Mouse (Mus musculus) megakaryocyte, adult 5-6 weeks (primary cell): ENCODE measurements around the gene Cnp. TPM values are rescaled to one million over a fixed set of nuclear protein-coding genes. Genes with fewer than 3 reads are reported as not detected.
"Not testable (repeated sequence)": the region's sequence is repeated elsewhere in the genome, so short reads cannot be mapped to it uniquely, and the experiment has no call there.

Experiments used
- ATAC-seq: 2 replicates; pipeline ENCODE4 v1.8.0; 2016; ENCODE audit warnings: mild to moderate bottlenecking, inconsistent platforms; ENCODE audit not compliant: poor library complexity, severe bottlenecking
- total RNA-seq, 2 experiments: library from RNA; stranded (forward) in 1 of 2; stranded (reverse) in 1 of 2; fragments of 153-499, 151-499 nt in 1 of 2; fragments of 221-1000, 200-1000 nt in 1 of 2; gene quantifications; 2 replicates each; pipeline versions ENCODE4 v1.2.3 to v1.2.4; 2015 to 2017

Gene Cnp
- total RNA-seq, 2 experiments from 2014 or later = 9.5 to 23.9 TPM

DNA sequence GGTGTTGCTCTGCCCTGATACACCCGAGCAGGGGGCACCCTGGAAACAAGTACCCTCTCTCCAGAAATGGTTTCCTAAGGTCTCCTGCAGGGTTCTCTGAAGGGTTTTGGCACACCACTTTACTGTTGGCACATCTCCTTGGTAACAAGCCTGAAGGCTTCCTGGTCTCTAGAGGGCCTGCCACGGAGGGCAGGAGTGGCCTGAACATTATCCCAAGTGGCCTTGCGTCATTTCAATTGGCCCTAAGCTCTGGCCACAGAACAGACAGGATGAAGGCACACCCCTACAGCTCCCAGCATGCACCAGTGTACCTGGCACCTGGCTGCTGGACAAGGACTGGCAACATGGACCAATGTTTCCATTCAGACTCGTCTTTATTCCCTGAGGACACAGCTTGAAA is 21.9 kb upstream of the Cnp start:
- no peak for ATAC-seq

DNA sequence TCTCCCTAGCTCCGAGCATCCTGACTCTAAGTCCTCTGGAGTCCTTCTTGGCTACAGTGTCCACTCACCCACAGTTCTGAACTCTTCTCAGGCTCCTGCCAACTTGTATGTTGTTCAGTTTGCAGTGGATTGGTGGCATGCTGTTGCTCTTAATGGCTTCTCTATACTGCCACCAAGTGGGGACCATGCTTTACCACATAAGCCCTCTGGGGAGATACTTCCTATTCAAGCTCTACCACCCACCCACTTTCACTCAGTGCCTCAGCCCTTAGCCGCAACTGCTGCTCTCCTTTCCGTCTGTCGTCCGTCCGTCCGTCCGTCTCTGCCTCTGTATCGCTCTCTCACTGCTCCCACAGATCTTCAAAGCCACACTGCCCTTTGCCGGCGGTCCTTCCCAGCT is 19.1 kb upstream of the Cnp start:
- peak; percentile 98 for ATAC-seq

DNA sequence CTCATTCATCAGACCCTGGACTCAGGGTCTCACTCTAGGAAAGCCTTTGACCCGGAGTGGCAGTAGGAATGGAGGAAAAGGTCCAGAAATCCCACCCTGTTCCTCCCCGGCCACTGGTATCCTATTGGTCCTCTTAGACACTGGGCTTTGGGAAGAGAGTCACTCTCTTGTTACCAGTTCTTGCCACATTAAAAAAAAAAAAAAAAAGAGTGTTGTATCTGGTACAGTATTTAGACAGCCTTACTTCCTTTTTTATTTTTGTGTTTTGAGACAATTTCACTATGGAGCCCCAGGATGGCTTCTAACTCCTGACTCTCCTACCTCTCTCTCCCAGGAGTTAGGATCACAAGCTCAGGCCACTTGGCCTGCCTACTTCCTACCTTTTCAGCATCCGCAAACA is 17.1 kb upstream of the Cnp start:
- no peak for ATAC-seq

DNA sequence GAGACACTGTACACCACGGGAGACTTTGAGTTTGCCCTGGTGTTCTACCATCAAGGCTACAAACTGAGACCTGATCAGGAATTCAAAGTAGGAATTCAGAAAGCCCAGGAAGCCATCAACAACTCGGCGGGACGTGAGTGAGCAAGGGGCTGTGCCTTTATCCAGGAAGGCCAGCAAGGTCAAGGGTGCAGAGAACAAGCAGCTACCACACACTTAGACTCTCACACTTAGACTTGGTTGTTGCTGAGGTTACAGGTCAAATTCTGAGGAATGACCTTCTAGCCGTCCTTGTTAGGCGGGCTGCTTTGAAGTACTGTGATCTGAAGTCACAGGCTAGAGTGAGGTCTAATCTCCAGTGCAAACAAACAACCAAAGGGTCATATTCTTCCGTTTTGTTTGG is 15.2 kb upstream of the Cnp start:
- no peak for ATAC-seq

DNA sequence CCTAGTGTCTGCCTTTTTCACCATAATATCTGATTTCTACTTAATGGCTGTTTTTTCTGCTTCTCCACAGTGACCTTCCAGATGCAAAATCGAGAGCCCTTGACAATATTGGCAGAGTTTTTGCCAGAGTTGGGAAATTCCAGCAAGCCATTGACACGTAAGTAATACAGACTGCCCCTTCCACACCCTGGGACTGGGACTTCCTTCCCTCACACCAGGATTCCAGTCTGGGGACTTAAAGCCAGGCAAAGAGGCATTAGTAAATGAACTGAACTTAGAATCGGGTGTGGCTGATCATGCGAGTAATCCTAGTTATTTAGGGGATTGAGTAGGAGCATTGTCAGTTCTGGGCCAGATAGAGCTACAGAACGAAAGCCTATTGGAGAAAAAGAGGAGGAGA is 13.0 kb upstream of the Cnp start:
- ATAC-seq = no peak

DNA sequence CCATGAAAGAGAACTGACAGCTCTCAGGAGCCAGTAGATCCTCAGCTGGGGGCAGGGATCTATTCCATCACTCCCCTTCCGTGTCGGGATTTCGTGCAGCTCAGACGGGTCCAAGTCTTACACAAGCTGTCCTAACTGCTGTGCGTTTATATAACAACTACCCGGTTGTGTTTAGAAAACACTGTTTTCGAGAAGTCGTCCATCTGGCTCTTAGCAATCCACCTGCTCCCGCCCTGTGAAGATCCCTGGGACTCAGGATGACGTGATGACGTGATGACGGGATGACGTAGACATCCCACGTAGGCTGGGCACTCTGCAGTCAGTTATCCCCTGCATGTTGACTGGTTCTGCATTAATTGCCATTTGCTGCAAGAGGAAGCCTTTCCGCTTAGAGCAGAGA is 10.4 kb upstream of the Cnp start:
- no peak for ATAC-seq

DNA sequence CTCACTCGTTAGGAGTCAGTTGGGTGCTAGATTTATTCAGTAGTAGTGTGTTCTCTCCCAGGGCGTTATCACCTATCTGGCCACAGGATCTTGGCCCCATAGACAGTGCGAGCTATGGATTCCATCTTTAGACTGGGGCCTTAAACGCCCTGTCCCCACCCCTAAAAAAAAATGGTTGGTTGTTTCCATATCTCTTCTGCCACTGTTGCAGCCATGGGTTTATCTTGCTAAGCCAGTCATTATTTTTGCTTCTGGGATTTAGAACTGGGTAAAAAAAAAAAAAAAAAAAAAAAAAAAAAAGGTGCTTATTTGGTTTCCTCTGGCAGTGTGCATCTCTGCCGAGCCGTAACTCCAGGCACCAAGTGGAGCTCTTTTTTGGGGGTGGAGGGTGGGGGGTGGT is 10.0 kb upstream of the Cnp start:
- no peak for ATAC-seq

DNA sequence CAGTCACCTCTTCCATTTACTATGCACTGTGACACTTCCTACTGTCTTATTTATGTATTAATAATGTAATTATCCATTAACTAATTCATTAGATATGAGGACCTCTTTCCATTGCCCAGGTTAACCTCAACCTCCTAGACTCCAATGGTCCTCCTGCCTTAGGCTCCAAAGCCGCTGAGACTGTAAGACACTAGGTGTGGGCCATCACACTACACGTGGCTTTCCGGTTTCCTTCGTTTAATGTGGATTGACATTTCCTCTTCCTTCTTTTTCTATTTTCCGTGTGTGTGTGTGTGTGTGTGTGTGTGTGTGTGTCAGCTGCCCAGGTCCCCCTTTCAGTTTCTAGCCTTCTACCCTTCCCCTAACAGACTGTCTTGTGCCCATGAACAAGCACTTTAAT is 7.5 kb upstream of the Cnp start:
- no peak for ATAC-seq

DNA sequence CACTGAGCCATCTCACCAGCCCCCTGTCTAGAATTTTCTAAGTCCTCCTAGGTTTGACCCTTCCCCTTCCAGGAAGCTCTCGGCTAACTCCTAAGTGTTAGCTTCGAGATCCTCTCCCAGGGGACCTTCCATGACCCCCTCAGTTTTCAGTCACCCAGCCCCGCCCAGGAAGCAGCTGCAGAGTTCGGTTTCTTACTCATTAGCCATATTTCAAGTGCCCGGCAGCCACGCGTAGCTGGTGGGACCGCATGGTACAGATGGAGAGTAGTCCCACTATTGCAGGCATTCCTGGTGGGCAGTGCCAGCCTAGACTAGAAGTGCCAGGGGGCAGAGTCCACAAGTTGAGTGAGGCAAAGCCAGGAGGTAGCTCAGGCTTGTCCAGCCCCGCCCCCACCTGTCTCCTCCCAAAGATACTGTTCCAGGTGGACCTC is 6.9 kb upstream of the Cnp start:
- ATAC-seq = no peak

DNA sequence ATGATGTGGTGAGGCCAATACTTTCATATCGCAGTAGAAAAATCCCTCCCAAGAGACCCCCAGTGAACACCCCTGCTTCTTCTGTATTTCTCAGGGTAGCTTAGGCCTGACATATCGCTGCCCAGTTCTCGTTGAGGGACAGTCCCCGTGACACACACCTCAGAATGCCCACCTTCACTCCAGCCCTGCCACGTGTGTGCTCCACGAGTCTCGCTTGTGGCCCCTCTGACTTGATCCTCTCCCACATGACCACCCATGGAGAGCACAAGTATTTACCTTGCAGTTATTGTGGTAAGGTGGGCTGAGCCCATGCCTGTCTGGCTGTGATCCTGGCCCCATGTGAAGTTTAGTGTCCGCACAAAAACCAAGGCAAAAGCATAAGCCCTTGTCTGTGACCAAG is 6.0 kb upstream of the Cnp start:
- no peak for ATAC-seq

DNA sequence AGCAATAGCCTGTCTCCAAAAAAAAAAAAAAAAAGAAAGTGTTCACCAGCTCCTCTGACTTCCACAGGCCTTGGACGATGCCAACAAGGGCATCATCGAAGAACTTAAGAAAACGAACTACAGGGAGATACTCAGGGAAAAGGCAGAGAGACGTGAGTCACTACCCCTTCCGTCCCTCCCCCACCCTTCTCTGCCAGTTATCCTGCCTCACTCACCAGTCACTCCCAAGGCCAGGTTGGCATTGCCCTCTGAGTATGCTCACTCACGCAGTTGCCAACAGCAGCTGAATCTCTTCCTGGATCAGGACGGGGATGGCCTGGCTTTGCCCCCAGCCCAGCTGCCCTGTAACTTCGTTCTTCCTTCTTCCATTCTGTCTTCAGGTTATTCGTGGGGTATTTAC is 4.9 kb upstream of the Cnp start:
- ATAC-seq = no peak

DNA sequence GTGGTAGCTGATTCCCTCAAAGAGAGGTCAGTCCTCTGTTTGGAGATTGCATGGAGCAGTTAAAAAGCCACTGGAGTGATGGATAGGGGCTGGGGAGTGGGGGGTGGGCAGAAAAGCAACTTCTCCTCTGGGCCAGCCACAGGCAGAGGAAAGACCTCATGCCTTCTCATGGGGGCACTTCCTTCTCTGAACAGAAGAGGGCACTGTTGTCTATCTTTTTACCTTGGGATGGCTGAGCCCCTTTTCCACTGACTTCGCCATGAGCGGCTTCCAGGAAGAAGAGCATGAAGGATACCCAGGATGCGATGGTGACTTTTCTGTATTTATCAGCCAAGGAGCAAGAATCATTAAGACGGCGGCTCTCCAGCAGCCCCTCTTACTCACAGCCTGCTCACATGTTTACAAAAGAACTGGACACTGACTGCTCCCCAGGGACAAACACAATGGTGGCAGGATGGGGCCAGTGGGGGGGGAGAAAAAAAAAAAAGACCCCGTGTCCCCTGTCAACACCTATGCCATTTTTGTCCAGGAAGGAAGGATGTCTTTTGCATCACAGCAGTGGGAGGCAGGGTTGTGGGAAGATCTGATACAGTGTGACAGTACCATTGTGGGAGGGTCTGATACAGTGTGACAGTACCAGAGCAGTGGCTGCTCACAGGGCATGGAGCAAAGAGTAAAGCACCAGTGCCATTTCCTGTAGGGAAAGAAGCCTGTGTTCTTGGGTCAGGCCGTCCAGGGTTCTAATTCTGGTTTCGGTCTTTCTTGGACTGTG is 4.1 kb upstream of the Cnp start:
- peak; percentile 67 for ATAC-seq

DNA sequence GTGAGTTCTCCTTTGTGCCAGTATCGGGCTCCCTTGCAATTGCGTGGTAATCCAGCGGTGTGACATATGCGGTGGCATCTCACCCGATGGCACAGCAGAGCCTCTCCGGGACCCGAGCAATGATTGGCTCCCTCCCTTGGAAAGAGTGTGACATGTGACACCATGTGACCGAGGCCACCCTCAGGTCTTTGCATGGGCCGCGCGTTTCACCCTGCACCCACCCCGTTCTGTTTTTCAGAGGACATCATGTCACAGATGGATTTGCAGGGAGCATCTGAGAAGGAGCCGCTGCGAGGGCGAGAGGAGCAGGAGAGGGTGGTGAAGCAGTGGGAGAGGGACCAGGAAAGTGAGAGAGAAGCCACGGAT is 3.5 kb upstream of the Cnp start:
- ATAC-seq = peak; percentile 49

DNA sequence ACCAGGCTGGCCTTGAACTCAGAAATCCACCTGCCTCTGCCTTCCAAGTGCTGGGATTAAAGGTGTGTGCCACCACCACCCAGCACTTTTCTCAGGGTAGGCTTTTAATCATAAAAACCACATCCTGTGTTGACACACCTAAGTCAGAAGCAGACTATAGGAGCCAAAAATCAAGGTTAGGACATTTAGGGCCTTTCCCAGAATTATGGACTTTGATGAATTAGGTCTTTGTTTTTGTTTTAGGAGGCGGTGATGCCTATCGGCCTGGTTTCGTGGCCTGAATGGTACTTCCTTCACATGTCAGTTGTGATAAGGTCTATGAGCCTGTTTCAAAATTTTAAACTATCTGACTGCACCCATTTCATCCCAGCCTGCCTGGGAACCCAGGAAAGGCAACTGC is 516 bp upstream of the Cnp start:
- no peak for ATAC-seq

DNA sequence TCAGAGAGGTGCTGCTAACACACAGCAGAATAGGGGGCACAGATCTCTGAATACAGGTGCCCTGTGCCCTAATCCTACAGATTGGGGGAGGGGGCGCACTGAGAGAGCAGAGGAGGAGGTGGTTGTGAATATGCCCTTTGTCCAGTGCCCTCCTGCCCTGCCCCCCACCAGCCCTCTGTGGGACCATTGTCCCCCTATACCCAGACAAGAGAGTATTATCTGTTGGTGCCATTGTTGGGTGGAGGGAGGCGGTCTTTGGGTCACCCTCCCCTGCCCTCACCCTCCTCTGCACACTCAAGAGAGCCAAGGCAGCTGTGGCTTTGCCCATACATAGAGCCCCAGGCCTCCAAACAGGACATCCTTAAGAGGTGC is 766 bp downstream of the Cnp start:
- no peak for ATAC-seq

DNA sequence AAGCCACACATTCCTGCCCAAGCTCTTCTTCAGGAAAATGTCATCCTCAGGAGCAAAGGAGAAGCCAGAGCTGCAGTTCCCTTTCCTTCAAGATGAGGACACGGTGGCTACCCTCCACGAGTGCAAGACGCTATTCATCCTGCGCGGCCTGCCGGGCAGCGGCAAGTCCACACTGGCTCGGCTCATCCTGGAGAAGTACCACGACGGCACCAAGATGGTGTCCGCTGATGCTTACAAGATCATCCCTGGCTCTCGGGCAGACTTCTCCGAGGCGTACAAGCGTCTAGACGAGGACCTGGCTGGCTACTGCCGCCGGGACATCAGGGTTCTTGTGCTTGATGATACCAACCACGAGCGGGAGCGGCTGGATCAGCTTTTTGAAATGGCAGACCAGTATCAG is 1.6 kb downstream of the Cnp start:
- ATAC-seq = no peak

DNA sequence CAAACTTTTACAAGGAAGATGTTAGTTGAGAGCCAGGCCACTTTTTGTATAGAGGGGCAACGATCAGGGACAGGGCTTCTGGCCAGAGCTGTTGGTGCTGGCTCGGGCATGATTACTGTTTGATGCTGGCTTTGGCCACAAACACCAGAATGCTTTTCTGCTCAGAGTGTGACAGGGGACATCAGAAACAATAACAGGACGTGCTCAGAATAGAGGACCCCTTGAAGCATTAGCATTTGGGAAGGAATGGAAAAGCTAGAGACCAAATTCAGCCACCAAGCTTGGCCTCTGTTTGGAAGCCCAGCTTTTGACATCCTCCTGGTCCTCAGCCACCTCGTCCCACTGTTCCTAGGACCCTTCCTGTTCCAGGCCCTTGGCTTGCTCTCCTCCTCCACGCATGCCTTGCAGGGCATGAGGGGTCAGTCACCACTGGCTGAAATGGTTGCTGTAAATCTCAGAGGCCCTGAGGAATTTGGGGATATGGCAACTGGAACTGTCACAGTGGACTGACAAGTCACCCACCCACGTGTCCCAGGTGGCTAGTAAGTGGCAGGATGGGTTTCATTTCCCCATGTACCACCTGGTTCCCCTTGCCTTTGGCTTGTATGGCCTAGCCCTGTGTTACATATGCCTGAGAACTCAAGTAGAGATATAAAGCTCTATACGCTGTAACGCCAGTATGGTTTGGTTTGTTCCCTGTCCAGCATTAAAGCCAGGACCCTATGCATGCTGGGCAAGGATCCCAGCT is 3.3 kb downstream of the Cnp start:
- no peak for ATAC-seq

DNA sequence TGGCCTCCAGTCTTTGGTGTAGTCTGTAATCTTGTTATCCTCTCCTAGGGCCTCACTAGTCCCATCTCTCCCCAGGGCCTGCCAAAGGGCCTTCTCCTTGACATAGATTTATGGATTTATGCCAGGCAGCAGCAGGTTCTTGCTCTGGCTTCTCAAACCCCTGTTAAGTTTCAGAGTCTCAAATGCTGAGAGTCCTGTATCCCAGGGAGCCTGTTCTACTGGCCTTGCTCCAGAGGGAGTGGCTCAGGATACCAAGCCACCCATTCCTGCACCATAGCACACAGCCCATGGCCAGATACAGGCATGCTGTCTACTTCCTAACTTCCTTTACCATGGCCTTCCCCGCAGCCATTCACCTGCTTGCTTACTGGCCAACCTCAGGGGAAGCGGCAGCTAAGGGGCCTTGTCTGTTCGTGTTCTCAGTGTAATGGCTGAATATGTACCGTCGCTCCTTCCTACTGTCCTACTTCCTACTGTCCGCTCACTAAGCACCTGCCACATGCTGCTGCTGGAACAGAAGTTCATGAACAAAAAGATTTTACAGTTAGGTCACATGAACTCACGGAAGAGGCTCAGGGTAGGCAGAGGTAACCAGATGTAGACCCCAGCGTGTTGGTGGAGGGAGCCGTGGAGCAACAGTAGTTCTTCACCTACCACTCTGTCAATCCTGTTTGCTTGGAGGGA is 4.6 kb downstream of the Cnp start:
- ATAC-seq = no peak

DNA sequence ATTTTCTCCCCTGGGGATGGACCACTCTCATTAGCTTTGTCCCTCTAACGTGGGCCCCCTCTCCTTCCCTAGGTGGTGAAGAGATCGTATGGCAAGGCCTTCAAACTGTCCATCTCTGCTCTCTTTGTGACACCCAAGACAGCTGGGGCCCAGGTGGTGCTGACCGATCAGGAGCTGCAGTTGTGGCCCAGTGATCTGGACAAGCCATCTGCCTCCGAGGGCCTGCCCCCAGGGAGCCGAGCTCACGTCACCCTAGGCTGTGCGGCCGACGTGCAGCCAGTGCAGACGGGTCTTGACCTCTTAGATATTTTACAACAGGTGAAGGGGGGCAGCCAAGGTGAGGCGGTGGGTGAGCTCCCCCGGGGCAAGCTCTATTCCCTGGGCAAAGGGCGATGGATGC is 5.6 kb downstream of the Cnp start:
- no peak for ATAC-seq

DNA sequence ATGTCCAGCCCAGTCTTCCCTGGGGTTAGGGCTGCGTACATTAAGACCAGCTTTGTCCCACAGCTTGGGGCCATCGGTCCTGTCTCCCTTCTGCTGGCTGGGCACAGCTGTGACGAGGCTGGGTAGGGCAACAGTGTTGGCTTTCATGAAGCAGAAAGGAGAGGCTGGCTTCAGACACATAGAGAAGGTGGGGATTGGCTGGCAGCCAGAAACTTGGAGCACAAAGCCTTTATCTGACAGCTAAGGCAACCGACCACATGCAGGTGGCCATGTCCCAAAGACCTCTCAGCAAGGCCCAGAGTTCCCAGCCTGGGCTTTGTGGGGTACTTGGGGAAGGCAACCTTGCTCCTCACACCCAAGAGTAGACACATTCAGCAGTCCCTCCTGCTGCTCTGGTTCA is 7.1 kb downstream of the Cnp start:
- ATAC-seq = no peak

DNA sequence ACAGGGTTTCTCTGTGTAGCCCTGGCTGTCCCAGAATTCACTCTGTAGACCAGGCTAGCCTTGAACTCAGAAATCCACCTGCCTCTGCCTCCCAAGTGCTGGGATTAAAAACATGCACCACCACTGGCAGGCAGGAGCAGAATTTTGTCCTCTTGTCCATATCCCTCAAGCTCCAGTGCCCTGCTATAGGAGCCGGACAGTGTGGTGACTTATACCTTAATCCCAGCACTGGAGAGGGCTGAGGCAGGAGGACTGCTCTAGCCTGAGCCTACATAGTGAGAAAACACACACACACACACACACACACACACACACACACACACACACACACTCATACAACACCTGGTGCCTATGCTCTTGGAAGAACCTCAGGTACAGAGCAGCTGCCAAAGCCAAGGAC is 7.7 kb downstream of the Cnp start:
- ATAC-seq = not testable (repeated sequence)

DNA sequence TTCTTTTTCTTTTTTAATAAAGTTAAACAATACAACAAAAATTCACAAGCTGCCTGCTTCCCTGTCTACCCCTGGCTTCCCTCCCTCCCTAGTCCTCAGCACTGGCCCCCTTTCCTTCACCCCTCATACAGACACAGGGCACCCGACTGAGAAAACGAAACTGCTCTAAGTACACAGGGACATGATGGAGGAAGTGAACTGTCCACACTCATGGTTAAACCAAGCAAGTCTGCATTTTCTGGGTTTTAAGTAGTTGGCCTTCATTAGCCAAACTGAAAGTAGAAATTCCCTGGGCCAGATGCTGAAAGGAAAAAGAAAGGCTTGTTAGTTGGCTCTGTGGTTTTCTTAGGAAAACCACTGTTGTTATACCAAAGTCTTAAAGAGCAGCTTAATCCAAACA is 8.1 kb downstream of the Cnp start:
- no peak for ATAC-seq
